Mouse (Mus musculus) liver, embryonic 14.5 days (tissue): ENCODE results near the gene Rad51. TPM values are rescaled to one million over a fixed set of nuclear protein-coding genes. Genes with fewer than 3 reads are reported as not detected.

Source experiments
- ATAC-seq: fragments of 200-750 bp; cut with Nextera tagmentation; 2 replicates; pipeline ENCODE4 v1.8.0; 2017; ENCODE audit warnings: moderate number of reproducible peaks, mild to moderate bottlenecking, moderate library complexity; ENCODE audit not compliant: insufficient read depth
- DNase-seq, 3 experiments: peaks; one replicate each; pipeline ENCODE4 v3.0.0-alpha.2; 2012 to 2013; ENCODE audit warnings: low read depth in 3 of 3, low spot score in 3 of 3
- H3K27ac ChIP-seq: fragments of 300-500 bp; sonication (generic); 2 replicates; pipeline ENCODE4 v1.5.1; 2014; ENCODE audit warnings: moderate library complexity, mild to moderate bottlenecking, control low read depth, inconsistent platforms
- H3K27me3 ChIP-seq: fragments of 300-500 bp; sonication (generic); 2 replicates; pipeline ENCODE4 v1.6.1; 2014; ENCODE audit warnings: mild to moderate bottlenecking, low read length, moderate library complexity; ENCODE audit not compliant: control insufficient read depth, insufficient read depth
- H3K36me3 ChIP-seq: fragments of 300-500 bp; sonication (generic); replicated peaks from 2 replicates; pipeline ENCODE4 v1.6.1; 2014; ENCODE audit warnings: low read depth; ENCODE audit not compliant: control insufficient read depth, insufficient read depth
- H3K4me1 ChIP-seq, 2 experiments: fragments of 200-500 bp in 1 of 2; fragments of 300-500 bp in 1 of 2; sonication (generic) in 1 of 2; replicated peaks; 2 replicates each; pipeline ENCODE4 v1.6.1; 2012 to 2014; ENCODE audit warnings: antibody characterized with exemption in 1 of 2, inconsistent platforms in 1 of 2, low read length in 1 of 2; ENCODE audit not compliant: control insufficient read depth in 2 of 2, insufficient read depth in 2 of 2
- H3K4me2 ChIP-seq: fragments of 300-500 bp; sonication (generic); 2 replicates; pipeline ENCODE4 v1.6.1; 2014; ENCODE audit warnings: low read depth, mild to moderate bottlenecking, control low read depth, moderate library complexity
- H3K4me3 ChIP-seq, 2 experiments: fragments of 200-500 bp in 1 of 2; fragments of 300-500 bp in 1 of 2; sonication (generic) in 1 of 2; 2 replicates each; pipeline ENCODE4 v1.5.1; 2012 to 2014; ENCODE audit warnings: low read depth in 2 of 2, low read length in 2 of 2, mild to moderate bottlenecking in 2 of 2, control low read depth in 1 of 2, inconsistent platforms in 1 of 2, moderate library complexity in 1 of 2; ENCODE audit not compliant: insufficient read depth in 1 of 2
- H3K9ac ChIP-seq: fragments of 300-500 bp; sonication (generic); replicated peaks from 2 replicates; pipeline ENCODE4 v1.6.1; 2014; ENCODE audit warnings: mild to moderate bottlenecking, control low read depth, moderate library complexity
- H3K9me3 ChIP-seq: fragments of 300-500 bp; sonication (generic); 2 replicates; pipeline ENCODE4 v1.6.1; 2016; ENCODE audit warnings: low read length, mixed read lengths; ENCODE audit not compliant: control insufficient read depth
- CTCF ChIP-seq: IDR thresholded peaks from 2 replicates; pipeline ENCODE4 v1.5.1; 2016; ENCODE audit warnings: antibody characterized with exemption, low read depth, control low read depth
- EP300 ChIP-seq: IDR thresholded peaks from 2 replicates; pipeline ENCODE4 v1.6.1; 2016; ENCODE audit warnings: antibody characterized with exemption, low read depth
- WGBS: fragments of 180-500 bp; shearing (Covaris S2); extraction: QIAGEN DNeasy Blood & Tissue Kit; methylation state at CpG from one replicate; pipeline ENCODE4 v1.1.7; 2014; ENCODE audit not compliant: insufficient replicate concordance; 5-methylcytosine and 5-hydroxymethylcytosine counted together
- polyA plus RNA-seq, 2 experiments: library from polyadenylated mRNA; depleted of rRNA in 1 of 2; stranded (reverse) in 1 of 2; unstranded in 1 of 2; fragments of >200 nt; fragmentation: Nextera tagmentation in 1 of 2; extraction: Ambion mirVana in 1 of 2; gene quantifications; 2 replicates each; pipeline versions ENCODE4 v1.2.1 to v1.2.3; 2012 to 2014

Gene Rad51
- polyA plus RNA-seq (2012; rRNA removed), result 20.4 and 28.7 TPM in 2 replicates
- polyA plus RNA-seq (2014; fragmentation: Nextera tagmentation; extraction: Ambion mirVana), result 33.9 and 35.7 TPM in 2 replicates

DNA sequence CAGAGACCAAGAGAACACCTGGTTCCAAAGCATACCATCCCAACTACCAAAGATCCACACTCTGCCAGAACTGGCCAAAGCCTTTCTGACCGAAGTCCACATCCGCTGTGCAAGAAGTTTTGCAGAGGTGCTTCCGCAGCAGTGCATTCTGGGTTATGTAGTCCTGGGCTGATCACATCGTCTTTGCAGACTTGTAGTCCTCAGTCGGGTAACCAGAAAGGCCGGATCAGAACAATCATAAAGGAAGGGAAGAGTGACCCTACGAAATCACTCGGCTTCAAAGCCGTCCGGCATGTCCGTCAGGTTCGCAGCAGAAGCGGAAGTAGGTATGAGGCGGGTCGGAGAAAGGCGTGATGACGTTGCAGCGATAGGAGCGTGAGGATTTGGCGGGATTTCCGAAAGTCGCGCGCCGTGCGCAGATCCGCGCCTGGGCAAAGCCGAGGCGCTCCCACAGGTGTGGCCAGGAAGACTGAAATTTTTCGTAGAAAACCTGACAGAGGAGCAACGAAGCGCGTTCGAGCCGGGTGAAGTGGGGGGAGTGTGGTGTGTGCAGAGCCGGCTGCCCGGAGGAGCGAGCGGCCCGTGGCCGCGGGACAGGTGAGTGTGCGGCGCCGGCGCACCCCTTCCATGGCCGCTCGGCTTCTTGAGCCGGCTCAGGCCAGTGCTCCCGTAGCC is at the start of gene Rad51:
Gene Rad51 (plus strand): TSS at position 356 of the 675 bp plus-strand sequence.
- TF ChIP-seq EP300 (0 out of 2 replicates have a peak, but pooled peaks have one; percentile 16), CTCF (no peak)
- ATAC-seq, result peak; percentile 95
- H3K4me1 ChIP-seq, result peaks cover 6 to 8% of the 10 kb centered on the region in 2 experiments; a peak in 3 of 4 replicates

DNA sequence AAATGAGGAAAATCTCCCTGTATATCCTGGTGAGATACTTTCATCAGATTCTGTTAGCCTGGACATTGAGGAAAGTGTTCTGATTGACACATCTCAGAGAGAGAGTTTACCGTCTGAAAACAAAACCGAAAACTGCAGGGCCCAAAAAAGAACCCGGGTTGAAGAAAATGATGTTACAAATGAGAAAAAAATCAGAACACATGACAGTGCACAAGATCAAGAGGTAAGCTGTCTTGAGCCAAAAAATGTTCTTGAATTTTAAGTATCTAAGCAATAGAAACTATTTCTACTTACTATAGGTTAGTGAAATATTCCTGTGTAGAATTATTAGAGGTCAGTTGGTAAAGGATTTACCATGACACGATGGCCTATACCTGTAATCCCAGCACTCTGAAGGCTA is 40.2 kb upstream of the Rad51 start:
- Histone ChIP-seq H3K4me2 (no peak overlapping the region), H3K27me3 (no peaks in the 10 kb centered on the region), H3K9me3 (no peaks in the 10 kb centered on the region), H3K4me1 (no peaks in the 10 kb centered on the region), H3K36me3 (peaks cover 60% of the 10 kb centered on the region), H3K9ac (no peak overlapping the region), H3K4me3 (no peak overlapping the region), H3K27ac (no peak overlapping the region)
- TF ChIP-seq CTCF, result no peak
- WGBS, result 86% methylated on average over 4 of the region's 4 CpGs
- ATAC-seq (no peak), DNase-seq (no peak)

More for the DNA sequence above, at the start of gene Rad51:
- no peaks in the 10 kb centered on the region for H3K27me3 ChIP-seq
- WGBS, result under 1% methylated on average over 51 of the region's 51 CpGs
- H3K27ac ChIP-seq, result peak within 1 kb of the TSS; percentile 61
- peak within 1 kb of the TSS; percentile 91 for H3K4me2 ChIP-seq
- peak within 1 kb of the TSS; percentile 89 for H3K9ac ChIP-seq
- H3K9me3 ChIP-seq, result no peaks in the 10 kb centered on the region
- peaks cover 11% of the 10 kb centered on the region for H3K36me3 ChIP-seq
- peak within 1 kb of the TSS; percentile 98 for H3K4me3 ChIP-seq
- DNase-seq, result peak; percentile 82 to 86 (median 83)

DNA sequence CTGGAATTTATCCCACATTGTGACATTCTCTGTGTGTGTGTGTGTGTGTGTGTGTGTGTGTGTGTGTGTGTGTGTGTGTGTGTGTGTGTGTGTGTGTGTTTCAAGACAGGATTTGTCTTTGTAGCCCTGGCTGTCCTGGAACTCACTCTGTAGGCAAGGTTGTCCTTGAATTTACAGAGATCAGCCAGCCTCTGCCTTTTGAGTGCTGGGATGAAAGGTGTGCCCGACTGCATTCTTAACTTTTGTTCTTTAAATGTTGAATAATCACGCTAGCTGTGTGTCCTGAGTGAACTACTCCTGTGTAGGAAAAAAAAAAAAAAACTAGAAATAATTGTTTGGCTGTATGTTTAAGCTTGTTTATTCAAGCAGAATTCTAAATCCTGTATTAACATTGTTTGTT is 26.4 kb upstream of the Rad51 start:
- no peaks in the 10 kb centered on the region for H3K9me3 ChIP-seq
- TF ChIP-seq EP300, result no peak
- TF ChIP-seq CTCF, result no peak
- DNase-seq (no peak), ATAC-seq (no peak)
- H3K27ac ChIP-seq, result no peak overlapping the region
- no peaks in the 10 kb centered on the region for H3K27me3 ChIP-seq
- H3K9ac ChIP-seq, result no peak overlapping the region
- peaks cover 51% of the 10 kb centered on the region for H3K36me3 ChIP-seq
- H3K4me2 ChIP-seq, result no peak overlapping the region
- H3K4me1 ChIP-seq, result no peaks in the 10 kb centered on the region
- no peak overlapping the region for H3K4me3 ChIP-seq
- WGBS, result 85% methylated on average over 2 of the region's 2 CpGs

DNA sequence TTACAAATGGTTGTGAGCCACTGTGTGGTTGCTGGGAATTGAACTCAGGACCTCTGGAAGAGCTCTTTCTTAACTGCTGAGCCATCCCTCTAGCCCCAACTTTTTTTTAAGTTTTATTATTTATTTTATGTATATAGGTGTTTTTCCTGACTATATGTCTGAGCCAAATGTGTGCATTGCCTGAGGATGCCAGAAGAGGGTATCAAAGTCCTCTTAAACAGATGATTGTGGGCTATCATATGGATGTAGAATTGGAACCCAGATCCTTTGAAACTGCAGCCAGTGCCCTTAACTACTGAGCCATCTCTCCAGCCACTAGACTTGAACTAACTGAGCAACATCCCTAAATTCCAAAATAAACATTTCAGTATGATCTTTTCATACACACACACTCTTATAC is 11.0 kb upstream of the Rad51 start:
- DNase-seq, result no peak
- Histone ChIP-seq H3K4me3 (no peak overlapping the region), H3K9me3 (no peaks in the 10 kb centered on the region), H3K9ac (no peak overlapping the region), H3K36me3 (peaks cover 58% of the 10 kb centered on the region), H3K27me3 (no peaks in the 10 kb centered on the region), H3K4me1 (no peaks in the 10 kb centered on the region), H3K4me2 (no peak overlapping the region), H3K27ac (no peak overlapping the region)
- ATAC-seq, result no peak
- TF ChIP-seq CTCF, result no peak
- no peak for TF ChIP-seq EP300

DNA sequence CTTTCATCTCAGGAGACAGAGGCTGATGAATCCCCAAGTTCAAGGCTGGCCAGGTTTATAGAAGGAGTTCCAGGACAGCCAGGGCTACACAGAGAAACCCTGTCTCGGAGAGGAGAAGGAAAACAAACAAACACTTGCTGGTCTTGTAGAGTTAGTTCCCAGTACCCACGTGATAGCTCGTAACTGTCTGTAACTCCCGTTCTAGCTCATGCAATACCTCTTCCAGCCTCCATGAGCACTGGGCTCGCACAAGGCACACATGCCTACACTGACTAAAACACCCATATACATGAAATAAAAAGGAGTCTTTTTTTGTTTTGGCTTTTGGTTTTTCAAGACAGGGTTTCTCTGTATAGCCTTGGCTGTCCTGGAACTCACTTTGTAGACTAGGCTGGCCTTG is 6.0 kb upstream of the Rad51 start:
- no peak for DNase-seq
- H3K9ac ChIP-seq, result no peak overlapping the region
- no peaks in the 10 kb centered on the region for H3K27me3 ChIP-seq
- peaks cover 37% of the 10 kb centered on the region for H3K36me3 ChIP-seq
- no peak overlapping the region for H3K4me2 ChIP-seq
- no peaks in the 10 kb centered on the region for H3K9me3 ChIP-seq
- whole genome bisulfite sequencing, result 86% methylated on average over 5 of the region's 5 CpGs
- H3K4me3 ChIP-seq, result no peak overlapping the region
- H3K27ac ChIP-seq, result no peak overlapping the region
- TF ChIP-seq CTCF (no peak), EP300 (no peak)
- H3K4me1 ChIP-seq, result peaks cover 0 to under 1% of the 10 kb centered on the region in 2 experiments; a peak in 1 of 4 replicates
- no peak for ATAC-seq
